Mouse (Mus musculus): Measurements from ENCODE around the gene Efna3.

Efna3 gene

GRCm38 (mm10) chr3:89315930-89316831, 6.6 kb downstream of the Efna3 start:
- no peak for ATAC-seq (ENCODE audit: low TSS enrichment)

- no peak for ATAC-seq (ENCODE audit: low TSS enrichment)
These were observed 7.4 kb downstream of the Efna3 start for GRCm38 (mm10) chr3:89315195-89315929.

- no peak for ATAC-seq (ENCODE audit: low TSS enrichment)
These were observed 8.0 kb downstream of the Efna3 start for GRCm38 (mm10) chr3:89314791-89315190.

GRCm38 (mm10) chr3:89314340-89314739, 8.4 kb downstream of the Efna3 start:
- ATAC-seq (ENCODE audit: low TSS enrichment): no peak

GRCm38 (mm10) chr3:89308089-89308488, 14.7 kb downstream of the Efna3 start:
- peak; percentile 86 for ATAC-seq (ENCODE audit: low TSS enrichment)

- ATAC-seq (ENCODE audit: low TSS enrichment): no peak
These were observed 17.0 kb downstream of the Efna3 start for GRCm38 (mm10) chr3:89305551-89306325.

GRCm38 (mm10) chr3:89305105-89305504, 17.7 kb downstream of the Efna3 start:
- ATAC-seq (ENCODE audit: low TSS enrichment): no peak

- ATAC-seq (ENCODE audit: low TSS enrichment): no peak
These were observed 18.3 kb downstream of the Efna3 start for GRCm38 (mm10) chr3:89304440-89304839.

- no peak for ATAC-seq (ENCODE audit: low TSS enrichment)
These were observed 22.3 kb downstream of the Efna3 start for GRCm38 (mm10) chr3:89300514-89300913.

GRCm38 (mm10) chr3:89300071-89300470, 22.7 kb downstream of the Efna3 start:
- ATAC-seq (ENCODE audit: low TSS enrichment): no peak

- peak; percentile 72 for ATAC-seq (ENCODE audit: low TSS enrichment)
These were observed 23.3 kb downstream of the Efna3 start for GRCm38 (mm10) chr3:89299499-89299898.

- ATAC-seq (ENCODE audit: low TSS enrichment): no peak
These were observed 23.9 kb downstream of the Efna3 start for GRCm38 (mm10) chr3:89298908-89299307.

- ATAC-seq (ENCODE audit: low TSS enrichment): peak; percentile 66; the same call in 1 of the 2 replicates
These were observed 25.9 kb downstream of the Efna3 start for GRCm38 (mm10) chr3:89296761-89297396.

- 0 out of 2 replicates have a peak, but pooled peaks have one; percentile 12 for ATAC-seq (ENCODE audit: low TSS enrichment)
These were observed 27.0 kb downstream of the Efna3 start for GRCm38 (mm10) chr3:89295685-89296230.

- ATAC-seq (ENCODE audit: low TSS enrichment): no peak
These were observed 28.6 kb downstream of the Efna3 start for GRCm38 (mm10) chr3:89294195-89294594.

GRCm38 (mm10) chr3:89293247-89293918, 29.4 kb downstream of the Efna3 start:
- ATAC-seq (ENCODE audit: low TSS enrichment): no peak

- no peak for ATAC-seq (ENCODE audit: low TSS enrichment)
These were observed 30.5 kb downstream of the Efna3 start for GRCm38 (mm10) chr3:89292303-89292702.

- no peak for ATAC-seq (ENCODE audit: low TSS enrichment)
These were observed 30.9 kb downstream of the Efna3 start for GRCm38 (mm10) chr3:89291874-89292273.

- peak; percentile 62; the same call in 1 of the 2 replicates for ATAC-seq (ENCODE audit: low TSS enrichment)
These were observed 34.2 kb downstream of the Efna3 start for GRCm38 (mm10) chr3:89288503-89288928.

- no peak for ATAC-seq (ENCODE audit: low TSS enrichment)
These were observed 35.5 kb downstream of the Efna3 start for GRCm38 (mm10) chr3:89287286-89287685.

- ATAC-seq (ENCODE audit: low TSS enrichment): no peak
These were observed 37.2 kb downstream of the Efna3 start for GRCm38 (mm10) chr3:89285526-89285925.

All from frontal cortex, adult (tissue).